Mouse (Mus musculus) adrenal gland, postnatal 10 days (tissue): Measurements from ENCODE around the gene Khdc4. TPM values are rescaled to one million over a fixed set of nuclear protein-coding genes. Genes with fewer than 3 reads are reported as not detected.
A peak's percentile ranks its signal among the peaks of the same experiment; 100 is the strongest.
"Not testable (repeated sequence)": the region's sequence is repeated elsewhere in the genome, so short reads cannot be mapped to it uniquely, and the experiment has no call there.

Source experiments
- DNase-seq: peaks from one replicate; pipeline ENCODE4 v3.0.0; 2021; ENCODE audit warnings: mixed read lengths
- total RNA-seq, 2 experiments: library from RNA; stranded (reverse); gene quantifications; 2 replicates each; pipeline ENCODE4 v1.2.3; 2021

Gene Khdc4
- total RNA-seq, 2 experiments from 2014 or later, result 46.7 to 60.5 TPM

DNA sequence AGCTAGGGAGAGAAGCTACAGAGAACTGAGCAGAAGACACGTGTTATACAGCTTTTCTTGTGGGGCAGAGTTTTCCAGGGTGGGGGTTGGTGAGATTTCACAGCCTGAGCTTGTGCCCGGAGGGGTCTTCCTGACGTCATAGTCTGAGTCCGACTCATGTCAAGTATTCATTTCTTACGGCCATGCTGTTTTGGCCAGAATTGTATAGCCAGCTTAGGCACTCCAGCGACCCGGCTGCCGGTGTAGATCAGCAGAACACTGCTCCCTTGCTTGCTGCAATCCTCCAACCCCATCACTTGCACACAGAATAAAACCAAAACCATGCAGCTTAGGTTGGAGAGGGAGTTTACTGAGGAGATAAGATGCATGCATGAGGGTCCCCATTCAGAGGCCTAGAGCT lies 30.0 kb upstream of the Khdc4 start:
- no peak for DNase-seq

DNA sequence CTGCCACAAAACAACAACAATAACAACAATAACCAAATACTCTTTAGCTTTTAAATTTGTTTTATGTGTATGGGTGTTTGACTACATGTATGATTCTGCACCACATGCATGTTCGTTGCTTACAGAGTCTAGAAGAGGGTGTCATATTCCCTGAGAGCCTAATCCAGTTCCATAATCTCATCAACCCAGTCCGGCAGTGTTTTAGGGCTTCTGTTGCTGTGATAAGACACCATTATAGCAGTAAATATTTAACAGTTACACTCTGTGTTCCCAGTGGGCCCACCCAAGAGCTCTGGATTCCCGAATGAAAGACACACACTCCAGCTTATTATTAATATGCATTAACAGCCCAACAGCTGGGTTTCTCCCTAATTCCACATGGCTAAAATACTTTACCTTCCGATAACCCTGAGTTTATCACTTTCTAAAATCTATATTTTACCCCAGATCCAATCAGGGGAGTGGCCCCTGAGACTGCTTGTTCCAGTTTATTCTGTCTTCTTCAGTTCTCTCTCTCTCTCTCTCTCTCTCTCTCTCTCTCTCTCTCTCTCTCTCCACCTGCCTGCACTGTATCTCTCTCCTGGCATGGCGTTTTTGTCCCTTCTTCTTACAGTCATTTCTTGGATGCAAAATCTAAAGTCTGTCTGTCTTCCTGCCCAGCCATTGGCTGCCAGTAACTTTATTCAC lies 27.0 kb upstream of the Khdc4 start:
- DNase-seq, result no peak

DNA sequence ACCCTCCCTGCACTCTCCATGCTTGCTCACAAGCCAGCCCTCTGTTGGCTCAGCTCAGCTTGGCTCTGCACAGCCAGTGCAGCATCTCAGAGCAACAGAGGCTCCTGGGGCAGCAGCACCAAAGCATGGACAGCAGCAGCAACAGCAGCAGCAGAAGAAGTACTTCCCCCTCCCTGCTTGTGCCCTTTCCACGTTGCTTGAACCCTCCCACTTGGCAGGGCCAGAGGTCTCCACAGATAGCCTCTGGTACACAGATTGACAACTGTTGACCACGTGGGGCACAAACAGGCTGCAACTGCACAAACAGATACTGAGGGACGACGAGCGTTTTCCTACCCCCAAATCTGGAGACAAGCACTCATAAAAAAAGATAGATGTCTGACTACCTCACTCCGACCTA lies 25.8 kb upstream of the Khdc4 start:
- peak; percentile 1 for DNase-seq

DNA sequence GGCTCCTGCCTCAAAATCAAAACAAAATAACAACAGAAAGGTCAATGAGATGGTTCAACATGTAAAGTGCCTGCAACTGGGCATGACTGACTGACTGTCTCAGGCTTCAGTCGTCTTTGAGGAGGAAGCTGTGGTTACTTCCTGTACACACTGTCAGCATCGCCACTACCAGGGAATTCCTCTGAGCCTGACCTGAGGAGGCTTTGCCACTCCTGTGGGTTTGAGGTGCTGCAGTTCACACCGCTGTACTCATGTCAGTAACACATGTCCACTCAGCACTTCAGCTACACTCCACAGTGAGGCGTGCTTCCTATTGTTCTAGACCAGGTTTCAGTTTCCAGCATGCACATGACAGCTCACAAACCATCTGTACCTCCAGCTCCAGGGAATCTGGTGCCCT lies 21.5 kb upstream of the Khdc4 start:
- DNase-seq, result no peak

DNA sequence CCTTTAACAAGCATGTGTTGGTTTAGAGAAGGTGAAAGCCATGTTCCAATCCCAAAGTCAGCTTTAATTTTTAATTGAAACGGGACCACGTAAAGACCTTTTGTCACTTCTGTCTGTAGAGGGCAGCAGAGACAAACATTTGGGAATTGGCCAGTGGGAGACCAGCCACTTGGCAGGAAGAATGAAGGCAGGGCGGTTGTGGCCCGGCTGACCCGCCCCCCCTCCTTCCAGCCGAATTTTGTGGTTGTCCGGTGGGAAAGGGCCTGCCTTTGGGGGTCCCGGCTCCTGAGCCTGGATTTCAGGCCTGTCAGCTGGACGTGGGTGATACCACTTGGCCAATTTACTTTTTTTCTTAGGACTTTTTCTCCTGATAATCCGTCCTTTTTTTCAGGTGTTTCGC lies 8.2 kb upstream of the Khdc4 start:
- DNase-seq, result peak; percentile 82

DNA sequence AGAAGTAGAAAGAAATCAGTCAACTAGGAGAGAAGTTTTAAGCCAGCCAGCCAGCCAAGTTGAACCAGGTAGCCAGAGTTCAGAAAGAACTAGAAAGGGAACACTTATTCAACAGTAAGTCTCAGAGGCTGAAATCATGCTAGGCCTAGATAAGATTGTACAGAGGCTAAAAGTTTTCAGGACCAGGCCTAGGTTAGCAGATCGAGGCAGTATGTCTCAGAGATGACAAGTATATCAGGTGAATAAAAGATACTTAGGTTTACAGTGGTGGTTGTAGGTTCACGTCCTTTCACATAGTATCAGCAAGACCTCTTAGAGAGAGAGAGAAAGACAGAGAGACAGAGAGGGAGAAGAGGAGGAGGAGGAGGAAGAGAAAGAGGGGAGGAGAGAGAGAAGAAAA lies 1.8 kb upstream of the Khdc4 start:
- DNase-seq, result no peak

DNA sequence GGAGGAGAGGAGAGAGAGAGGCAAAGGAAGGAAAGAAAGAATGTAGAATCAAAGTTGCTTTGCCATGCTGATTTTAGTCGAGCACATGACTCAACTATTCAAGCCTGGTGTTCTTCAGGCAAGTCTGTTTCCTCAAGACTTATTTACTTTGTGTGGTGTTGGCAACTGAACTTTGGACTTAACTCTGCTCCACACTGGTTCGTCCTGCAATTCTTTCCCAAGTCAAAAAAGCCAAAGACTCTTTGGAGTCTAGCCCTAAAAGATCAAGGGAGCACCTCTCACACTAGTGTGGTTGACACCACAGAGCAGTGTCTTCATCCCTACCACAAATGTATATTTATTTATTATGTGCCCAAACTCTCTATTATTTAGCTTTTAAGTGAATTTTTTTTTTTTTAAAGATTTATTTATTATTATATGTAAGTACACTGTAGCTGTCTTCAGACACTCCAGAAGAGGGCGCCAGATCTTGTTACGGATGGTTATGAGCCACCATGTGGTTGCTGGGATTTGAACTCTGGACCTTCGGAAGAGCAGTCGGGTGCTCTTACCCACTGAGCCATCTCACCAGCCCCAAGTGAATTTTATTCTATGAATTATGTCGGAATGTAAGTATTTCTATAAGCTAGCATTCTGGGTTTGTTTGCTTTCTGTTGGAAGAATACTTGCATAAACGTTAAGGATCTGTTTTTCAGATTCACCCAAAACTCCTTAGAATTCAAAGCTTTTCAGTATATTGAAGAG lies 1.2 kb upstream of the Khdc4 start:
- no peak for DNase-seq

DNA sequence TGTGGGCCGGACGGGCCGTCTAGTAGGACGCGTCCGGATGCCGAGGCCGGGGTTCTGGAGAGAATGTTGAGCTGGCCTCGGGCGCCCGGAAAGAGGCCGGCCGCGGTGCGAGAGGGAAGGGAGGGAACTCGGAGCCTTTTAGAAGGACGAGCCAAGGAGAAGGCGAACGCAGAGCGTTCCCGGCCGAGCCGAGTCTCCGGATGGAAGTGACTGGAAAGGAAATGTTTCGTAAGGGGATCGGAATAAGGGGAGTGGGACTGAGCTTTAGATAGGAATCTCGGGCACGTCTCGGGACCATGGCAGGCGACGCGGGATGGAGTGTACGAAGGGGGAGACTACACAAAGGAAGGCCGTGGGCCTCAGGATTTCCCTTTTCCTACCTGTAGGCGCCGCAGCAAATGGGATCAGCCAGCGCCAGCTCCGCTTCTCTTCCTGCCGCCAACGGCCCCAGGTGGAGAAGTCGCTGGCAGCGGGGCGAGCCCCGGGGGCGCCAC lies 402 bp downstream of the Khdc4 start:
- DNase-seq, result no peak

DNA sequence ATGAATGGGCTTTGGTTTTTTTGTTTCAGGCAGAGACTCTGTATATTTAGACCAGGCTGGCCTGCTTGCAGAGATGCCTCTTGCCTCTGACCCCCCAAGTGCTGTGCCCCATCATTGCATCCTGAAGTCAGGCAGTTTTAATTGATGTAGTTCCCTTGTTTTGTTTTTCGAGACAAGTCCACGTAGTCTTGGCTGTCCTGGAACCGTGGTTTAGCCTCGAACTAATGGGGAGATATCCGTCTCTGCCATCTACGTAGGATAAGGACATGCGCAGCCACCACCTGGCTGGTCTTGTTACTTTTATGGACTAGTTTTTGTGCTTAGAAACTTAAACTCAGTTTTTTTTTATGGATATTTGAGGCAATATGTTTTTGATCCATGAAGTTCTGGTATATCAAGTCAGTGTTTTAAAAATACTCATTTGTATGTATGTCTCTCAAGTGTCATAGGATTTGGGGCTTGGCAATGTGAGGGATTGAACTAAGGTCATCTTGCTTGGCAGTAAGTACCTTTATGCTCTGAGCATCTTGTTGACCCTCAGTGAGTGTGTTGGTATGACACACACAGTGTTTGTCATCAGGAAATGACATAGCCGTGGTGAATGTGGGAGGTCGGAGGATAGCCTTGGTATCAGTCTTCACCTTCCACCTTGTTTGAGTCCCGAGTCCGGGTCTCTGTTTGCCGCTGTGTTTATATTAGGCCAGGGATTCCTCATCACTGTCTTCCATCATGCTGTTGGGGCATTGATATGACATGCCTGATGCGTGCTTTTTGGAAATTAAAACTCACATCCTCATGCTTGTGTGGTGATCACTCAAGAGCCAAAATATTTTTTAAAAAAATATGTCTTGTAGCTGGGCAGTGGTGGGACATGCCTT lies 1.4 kb downstream of the Khdc4 start:
- DNase-seq, result peak; percentile 16

DNA sequence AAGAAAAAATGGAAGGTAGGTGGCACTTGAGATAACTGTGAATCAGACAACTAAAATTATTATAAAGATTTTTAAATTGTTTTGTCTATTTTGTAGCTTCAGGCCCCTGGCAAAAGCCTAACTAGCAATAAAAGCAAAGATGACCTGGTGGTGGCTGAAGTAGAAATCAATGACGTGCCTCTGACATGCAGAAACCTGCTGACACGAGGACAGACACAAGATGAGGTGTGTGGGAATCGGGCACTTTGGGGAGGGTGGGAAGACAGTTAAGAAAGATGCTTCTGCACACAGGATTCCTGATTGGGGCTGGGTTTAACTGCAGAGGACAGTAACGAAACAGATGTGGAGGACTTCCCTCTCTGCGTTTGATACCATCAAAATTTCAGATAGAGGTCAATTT lies 3.5 kb downstream of the Khdc4 start:
- no peak for DNase-seq

DNA sequence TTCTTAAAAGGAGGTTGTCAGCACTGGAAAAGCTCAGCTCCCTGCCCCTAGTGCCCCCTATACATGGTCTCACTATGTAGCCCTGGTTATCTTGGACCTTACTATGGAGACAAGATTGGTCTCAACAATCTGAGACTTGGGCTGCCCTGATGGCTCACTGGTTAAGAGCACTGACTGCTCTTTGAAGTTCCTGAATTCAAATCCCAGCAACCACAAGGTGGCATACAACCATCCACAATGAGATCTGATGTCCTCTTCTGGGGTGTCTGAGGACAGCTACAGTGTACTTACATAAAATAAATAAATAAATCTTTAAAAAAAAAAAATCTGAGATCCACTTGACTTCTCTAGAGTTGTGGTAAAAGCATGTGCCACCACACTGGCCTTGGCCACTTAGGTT lies 9.9 kb downstream of the Khdc4 start:
- DNase-seq, result no peak

DNA sequence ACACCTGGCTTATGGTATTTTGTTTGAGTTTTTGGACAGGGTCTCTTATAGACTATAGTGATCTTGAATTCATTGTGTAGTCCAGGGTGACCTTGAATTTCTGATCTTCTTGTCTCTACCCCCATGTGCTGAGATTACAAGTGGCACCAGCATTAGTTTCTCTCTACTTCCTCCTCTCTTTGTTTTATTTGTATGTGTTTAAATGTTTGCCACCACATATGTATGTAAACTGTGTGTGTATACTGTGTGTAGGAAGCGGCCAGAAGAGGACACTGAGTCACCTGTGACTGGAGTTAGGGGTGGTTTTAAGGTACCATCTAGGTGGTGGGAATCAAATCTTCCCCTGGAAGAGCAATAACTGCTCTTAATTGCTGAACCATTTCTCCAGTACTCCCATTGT lies 12.4 kb downstream of the Khdc4 start:
- no peak for DNase-seq

DNA sequence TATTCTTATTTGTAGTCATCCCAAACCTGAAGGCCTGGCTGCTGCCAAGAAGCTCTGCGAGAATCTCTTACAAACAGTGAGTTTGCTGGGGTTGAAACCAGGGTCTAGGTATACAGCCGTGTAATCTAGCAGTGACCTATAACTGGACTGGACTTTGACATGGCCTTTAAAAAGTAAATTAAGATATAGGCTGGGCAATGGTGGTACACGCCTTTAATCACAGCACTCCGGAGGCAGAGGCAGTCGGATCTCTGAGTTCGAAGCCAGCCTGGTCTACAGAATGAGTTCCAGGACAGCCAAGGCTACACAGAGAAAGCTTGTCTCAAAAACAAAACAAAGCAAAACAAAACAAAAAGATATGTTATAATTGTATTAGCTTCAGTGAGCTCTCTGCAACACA lies 13.2 kb downstream of the Khdc4 start:
- no peak for DNase-seq

DNA sequence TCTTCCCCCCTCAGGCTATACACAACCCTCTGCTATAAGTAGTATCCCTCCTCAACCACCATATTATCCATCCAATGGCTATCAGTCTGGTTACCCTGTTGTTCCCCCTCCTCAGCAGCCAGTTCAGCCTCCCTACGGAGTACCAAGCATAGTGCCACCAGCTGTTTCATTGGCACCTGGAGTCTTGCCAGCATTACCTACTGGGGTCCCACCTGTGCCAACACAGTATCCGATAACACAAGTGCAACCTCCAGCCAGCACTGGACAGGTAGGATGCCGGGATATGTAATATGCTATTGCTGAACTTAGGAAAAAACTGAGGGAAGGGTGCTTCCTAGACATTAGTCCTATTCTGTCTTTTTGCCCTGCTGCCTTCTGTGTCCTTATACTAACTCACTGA lies 14.6 kb downstream of the Khdc4 start:
- no peak for DNase-seq

DNA sequence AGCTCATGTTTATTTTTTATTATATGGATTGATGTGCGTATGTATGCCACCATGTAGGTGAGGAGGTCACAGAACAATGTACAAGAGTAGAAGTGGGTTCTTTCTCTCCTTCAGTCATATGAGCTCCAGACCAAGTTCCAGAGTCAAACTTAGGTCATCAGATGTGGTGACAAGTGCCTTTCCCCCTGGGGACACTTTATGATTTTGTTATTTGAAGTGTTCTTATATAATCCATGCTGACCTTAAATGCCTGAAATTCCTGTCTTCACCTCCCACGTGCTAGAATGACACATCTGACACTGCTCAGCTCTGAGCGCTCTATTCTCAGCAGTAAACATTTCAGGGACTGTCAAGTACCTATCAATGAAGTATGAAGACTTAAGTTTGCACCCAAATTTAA lies 15.6 kb downstream of the Khdc4 start:
- DNase-seq, result no peak

DNA sequence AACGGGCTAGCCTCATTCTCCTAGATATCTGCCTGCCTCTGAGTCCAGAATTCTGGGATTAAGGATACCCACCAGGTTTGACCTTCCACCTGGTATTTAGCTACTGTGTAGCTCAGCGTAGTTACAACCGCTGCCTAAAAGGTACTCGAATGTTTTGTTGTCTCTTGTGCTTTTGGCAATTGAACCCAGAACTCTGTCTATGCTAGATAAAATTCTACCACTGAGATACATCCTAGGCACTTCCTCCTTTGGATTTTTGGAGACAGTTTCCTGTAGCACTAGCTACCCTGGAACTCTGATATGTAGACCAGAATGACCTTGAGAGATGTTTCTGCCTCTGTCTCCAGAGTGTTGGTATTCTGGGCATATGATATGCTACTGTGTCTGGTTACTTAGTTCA lies 28.1 kb downstream of the Khdc4 start:
- DNase-seq, result no peak

DNA sequence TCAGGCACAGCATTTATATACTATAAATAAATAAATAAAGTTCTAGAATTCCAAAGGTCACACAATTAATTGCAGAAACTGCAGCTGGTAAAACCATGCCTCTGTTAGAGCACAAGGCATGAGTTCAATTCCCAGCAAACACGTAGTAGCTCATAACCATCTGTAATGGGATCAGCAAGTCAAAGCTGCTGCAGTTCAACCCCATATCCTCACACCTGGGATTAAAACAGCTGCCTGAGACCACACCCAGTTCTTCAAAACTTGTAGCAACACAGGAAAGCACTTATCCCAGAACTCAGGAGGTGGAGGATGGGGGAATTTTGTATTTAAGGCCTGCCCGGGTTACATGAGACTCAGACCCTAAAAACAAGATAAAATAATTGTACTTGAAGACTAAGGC lies 29.1 kb downstream of the Khdc4 start:
- no peak for DNase-seq

DNA sequence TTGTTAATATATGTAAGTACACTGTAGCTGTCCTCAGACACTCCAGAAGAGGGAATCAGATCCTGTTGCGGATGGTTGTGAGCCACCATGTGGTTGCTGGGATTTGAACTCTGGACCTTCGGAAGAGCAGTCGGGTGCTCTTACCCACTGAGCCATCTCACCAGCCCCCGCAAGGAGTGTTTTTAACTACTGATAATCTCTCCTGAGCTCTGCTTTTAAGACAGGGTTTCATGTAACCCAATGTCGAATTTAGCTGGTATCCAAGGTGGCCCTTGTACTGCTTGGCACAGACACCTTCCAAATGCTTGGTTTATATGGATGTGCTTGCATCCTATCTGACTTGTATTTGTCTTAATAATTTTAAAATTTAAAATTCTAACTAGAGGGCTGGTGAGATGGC lies 30.1 kb downstream of the Khdc4 start:
- not testable (repeated sequence) for DNase-seq

DNA sequence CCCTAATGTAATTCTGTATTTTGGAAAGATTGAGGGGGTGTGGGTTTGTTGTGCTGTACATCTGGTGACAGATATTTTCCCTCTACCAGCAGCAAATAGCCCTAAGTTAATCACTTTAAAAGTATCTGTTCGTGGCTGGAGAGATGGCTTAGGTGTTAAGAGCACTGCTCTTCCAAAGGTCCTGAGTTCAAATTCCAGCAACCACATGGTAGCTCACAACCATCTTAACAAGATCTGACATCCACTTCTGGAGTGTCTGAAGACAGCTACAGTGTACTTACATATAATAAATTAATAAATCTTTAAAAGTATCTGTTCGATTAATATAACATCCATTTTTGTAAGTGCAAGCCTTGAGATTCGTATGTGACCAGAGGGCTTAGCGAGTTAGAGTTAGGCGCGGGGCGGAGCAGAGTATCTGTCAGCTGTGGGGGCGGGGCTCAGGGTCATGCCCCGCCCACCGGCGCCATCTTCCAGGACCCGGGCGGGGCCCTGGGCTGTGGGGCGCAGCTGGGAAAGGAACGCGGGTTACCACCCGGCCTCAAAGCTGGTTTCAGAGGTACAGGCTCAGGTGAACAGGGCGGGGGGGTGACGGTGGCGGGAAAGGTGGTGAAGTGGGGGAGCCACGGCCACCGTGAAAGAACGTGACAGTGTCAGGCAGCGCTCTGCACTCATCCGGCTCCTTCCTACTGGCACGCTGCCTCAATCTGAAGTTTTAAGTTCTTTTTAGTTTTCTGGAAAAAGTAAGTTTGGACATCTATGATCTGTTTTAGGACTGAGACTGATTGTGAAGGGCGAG lies 31.0 kb downstream of the Khdc4 start, which contains the start of gene Rit1:
Rit1 (plus strand) TSS at position 440 of the 799 bp plus-strand sequence.
- peak; percentile 93 for DNase-seq

DNA sequence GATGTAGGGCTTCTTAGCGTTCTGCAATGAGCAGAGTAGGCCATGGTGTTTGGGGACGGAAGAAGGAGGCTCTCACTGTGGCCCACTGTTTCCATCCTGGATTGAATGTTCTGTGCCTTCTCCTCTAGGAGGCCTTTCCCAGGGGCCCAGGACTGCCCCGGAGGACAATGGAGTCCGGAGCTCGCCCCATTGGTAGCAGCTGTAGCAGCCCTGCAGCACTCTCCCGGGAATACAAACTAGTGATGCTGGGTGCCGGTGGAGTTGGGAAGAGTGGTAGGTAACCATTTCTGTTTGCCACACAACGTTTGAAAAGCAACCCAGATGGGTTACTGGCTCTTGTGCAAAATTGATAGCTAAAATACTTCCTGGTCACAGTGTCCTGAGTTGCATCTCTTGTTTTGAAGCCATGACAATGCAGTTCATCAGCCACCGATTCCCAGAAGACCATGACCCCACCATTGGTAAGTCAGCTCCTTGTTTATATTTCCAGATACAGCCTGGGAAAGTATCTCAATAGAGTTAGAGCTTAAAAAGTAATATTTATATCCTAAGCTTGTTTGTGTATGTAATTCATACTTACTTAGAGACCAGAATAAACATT lies 31.7 kb downstream of the Khdc4 start:
- peak; percentile 37 for DNase-seq

DNA sequence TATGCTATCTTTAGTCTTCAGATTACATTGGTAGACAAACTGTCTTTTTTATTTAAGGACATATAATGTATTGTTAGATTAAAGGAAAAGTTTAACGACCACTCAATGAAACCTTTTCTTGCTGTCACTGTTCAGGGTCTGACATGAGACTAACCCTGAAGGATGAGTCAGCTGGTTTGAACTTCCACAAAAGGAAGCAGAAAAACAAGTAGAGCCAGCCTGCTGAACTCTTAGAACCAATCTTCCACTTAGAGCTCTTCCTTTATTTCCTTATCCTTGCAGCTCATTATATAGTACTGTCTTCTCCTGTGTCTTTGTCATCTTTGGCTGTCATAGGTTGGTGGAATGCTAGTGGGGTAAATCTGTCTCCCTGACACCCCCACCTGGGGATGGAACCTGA lies 32.2 kb downstream of the Khdc4 start:
- DNase-seq, result no peak

DNA sequence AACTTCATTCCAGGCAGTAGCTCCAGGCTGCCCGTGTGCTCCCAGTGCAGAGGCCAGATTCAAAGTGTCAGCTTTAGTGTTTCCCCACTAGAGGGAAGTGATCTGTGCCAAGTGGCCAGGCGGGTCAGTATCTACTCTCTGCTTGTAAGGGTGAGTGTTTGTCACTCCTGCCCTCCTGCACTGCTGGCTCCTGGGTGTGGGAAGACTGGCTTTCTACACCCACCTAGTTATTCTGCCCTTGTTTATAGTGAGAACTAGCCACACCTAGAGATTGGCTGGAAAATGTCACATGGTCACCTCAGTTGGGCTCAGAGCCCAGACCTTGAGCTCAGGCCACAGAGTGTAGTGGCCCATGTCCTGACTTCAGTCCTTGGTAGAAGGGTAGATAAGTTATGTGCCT lies 33.5 kb downstream of the Khdc4 start:
- DNase-seq, result peak; percentile 66
